Mouse (Mus musculus): ENCODE data around the gene Rab36. TPM values are rescaled to one million over a fixed set of nuclear protein-coding genes. Genes with fewer than 3 reads are reported as not detected.
A peak's percentile ranks its signal among the peaks of the same experiment; 100 is the strongest.
"Not testable (repeated sequence)": the region's sequence is repeated elsewhere in the genome, so short reads cannot be mapped to it uniquely, and the experiment has no call there.

Rab36 gene
- 10 to 100 TPM; 12.9 to 16.3 TPM for total RNA-seq (2021)
- 38.1 and 40.4 TPM in 2 replicates for polyA plus RNA-seq (2012; rRNA removed)
- long read RNA-seq, partial matches to known transcripts = 2 of 5 reads
- long read RNA-seq, other reads (novel, unspliced or antisense) = 1 of 5 reads

- DNase-seq = peak; percentile 98
These were observed at the start of gene Rab36 for GRCm38 (mm10) chr10:75036883-75037379. Gene Rab36 (plus strand): TSS chr10:75037058.

DNA sequence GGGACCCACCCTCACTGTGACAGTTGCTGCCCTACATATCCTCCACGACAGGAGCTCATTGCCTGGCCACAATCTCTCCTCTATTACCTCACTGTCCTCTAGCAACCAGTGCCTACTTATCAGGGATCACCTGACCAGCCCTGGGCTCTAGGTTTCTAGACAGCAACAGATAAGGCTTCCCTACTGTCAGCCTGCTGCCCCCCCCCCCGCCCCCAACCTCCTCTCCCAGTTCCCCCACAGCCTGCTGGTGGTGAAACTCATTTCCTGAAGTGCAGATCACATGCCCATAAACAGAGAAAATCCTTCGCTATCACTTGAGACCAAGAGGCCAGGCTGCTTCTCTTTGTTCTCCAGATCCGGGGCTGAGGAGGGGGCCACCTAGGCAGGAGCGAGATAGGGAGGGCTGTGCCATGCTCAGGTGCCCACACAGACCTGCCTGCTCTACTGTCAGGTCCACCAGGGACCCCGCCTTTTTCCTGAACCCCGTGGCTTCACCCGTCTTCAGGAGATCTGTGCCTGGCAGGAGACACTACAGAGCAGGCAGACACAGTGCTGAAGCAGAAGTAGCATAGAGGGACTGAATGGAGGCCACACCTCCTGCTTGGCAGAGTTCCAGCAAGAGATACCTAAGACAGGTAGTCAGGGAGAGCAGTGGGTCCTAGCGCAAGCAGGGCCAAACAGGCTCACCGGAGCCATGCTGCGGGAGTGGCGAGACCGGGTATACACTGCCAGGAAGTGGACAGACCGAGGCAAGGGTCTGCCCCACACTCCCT, 49.0 kb upstream of the Rab36 start:
- no peak for DNase-seq

GRCm38 (mm10) chr10:74989814-74990213, 47.0 kb upstream of the Rab36 start:
- no peak for DNase-seq

DNA sequence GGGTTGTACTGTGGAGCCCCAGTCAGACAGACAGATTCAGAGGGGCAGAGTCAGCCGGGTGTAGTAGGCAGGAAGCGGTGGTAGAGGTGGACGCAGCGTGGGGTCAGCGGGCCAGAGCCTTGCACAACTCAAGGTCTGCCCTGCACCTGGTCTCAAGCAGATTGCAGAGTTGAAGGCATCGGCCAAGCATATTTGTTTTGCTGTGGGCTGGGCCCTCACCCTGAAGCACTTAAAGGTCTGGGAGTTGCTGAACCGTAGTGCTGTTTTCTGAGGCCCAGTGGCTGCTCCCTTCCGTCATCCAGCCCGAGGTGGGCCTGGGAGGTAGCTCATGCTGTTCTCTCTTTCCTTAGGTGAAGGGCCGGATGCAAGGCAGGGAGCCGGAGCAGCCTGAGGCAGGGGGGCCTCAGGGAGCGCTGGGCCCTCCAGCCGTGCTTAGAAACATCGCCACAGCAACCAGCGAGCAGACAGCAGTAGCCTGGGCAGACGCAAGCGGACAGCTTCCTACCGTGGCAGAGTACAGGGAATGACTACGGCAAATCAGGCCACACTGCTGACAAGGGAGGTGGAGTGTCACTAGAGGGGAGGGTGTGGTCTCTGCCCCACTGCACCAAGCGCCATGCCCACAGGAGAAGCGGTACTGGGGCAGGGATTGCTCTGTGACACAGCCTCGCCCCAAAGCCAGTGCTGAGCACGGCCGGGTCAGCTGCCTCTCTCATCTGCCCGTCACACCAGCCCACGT, 46.1 kb upstream of the Rab36 start:
- DNase-seq = no peak

GRCm38 (mm10) chr10:74994863-74995262, 42.0 kb upstream of the Rab36 start:
- DNase-seq = no peak

DNA sequence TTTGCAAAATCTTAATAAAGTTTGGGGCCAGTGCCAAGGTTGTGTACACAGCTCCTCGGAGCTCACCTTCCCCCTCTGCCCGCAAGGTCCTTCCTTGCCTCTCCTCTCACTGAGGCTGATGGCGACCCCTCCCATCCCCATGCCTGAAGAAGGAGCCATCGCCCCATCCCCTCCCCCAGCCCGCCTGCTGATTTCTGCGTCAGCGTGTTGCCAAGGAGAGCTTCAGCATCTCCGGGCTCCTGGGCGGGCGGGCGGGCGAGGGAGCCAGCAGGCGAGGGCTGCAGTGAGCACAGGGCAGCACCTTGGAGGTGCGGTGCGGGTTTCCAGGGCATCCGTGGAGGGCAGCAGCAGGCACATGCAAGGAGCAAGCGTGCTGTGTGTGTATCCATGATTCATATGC, 41.5 kb upstream of the Rab36 start:
- DNase-seq = no peak

GRCm38 (mm10) chr10:75001391-75001790, 35.5 kb upstream of the Rab36 start:
- DNase-seq = no peak

GRCm38 (mm10) chr10:75004067-75004466, 32.8 kb upstream of the Rab36 start:
- no peak for DNase-seq

DNA sequence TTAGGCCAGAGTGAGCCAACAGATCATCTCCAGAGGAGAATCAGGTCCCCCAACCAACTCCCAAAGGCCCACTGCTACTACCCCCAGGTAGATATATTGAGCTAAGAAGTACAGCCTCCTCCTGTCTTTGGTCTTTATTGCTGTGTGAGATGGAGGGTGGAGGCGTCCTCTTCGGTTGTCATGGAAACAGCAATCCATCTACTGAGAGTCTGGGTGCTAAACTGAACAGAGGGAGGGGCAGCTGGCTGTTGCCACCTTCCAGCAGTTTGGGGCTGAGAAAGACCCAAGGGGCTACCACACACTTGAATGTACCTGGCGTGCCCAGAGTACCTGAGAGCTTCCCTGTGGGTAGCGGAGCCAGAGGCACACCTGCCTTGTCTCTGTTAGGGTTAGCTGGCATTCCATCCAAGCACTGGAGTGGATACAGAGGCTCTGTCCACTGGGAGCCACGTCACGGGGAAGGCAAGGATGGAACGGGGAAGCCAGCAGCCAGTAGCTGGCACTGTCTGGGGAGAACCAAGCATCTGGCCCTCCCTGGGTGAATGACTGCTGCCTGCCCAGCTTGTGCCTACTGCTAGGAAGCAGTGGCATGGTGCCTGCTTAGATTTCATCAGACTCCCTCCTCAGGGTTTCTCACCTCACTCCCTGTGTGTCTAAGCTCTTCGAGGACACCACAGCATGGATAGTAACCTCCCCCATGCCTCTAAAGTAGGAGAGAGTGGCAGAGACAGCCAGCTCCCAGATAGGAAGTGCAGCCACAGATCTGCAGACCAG, 29.8 kb upstream of the Rab36 start:
- no peak for DNase-seq

GRCm38 (mm10) chr10:75010704-75011103, 26.2 kb upstream of the Rab36 start:
- no peak for DNase-seq

DNA sequence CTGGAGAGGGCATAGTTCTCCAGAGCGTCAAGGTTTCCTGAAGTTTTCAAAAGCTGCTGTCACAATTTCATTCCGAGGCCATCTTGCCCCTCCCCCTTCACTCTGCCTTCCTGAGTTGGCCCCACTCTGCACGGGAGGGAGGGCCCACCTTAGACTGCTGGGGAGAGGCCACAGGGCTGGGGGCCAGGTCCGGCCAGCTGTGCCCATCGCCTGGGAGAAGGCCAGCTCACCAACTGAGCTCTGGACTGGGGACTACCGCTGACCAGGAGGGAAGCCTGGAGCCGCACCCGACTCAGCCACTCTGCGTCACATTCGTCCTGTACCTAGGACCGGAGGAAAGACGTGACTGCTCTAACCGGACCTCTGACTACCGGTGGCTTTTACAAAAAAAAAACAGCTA, 21.4 kb upstream of the Rab36 start:
- DNase-seq = no peak

DNA sequence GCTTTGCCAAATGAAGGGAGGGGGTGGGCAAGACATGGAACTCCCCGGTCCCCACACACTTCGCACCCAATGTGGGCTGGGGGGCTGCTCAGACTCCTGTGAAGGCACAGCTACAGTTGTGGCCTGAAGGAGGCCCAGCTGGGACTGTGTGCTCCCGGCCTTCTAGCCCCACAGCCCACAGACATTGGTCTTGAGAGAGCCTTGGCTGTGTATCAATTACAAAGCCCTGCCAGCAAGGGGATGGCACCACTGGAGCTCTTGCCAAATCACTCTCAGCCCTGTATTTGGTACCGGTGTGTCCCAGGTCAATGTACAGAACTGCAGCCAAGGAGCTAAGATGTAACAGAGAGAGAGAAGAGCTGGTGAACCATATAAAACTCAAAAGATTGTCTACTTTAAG, 20.4 kb upstream of the Rab36 start:
- DNase-seq = no peak

DNA sequence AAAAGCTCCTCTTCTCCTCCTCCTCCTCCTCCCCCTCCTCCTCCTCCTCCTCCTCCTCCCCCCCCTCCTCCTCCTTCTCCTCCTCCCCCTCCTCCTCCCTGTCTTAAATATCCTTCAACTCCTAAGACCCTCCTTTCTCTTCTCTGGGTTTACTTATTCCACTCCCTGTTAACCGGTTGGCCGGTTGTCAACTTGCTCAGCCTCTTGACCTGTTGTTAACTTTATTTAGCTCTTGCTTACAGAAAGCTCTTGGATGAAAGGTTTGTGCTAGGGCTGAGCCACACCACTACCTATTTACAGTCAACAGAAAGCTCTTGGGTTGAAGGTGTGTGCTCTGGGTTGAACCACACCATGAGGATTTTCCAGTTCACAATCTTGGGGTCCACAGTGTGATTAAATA, 16.6 kb upstream of the Rab36 start:
- DNase-seq = no peak

GRCm38 (mm10) chr10:75021138-75021537, 15.7 kb upstream of the Rab36 start:
- DNase-seq = peak; percentile 81

DNA sequence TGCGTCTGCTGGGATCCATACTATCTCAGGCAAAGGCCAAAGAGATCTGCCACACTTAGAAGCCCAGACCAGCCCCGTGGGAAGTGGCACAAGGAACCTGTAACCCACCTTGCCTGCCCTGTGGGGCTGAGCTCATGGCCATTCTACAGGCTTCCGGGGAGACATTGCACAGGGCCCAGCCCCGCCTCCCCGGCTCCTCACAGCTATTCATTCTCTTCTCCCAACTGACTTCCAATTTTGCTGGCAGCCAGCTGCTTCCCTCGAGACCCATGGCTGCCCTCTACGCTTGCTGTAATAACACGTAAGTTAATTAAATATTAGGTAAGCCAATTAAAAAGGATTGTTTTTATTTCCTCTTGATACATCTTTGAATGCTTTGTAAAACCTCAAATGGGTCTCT, 10.4 kb upstream of the Rab36 start:
- no peak for DNase-seq

DNA sequence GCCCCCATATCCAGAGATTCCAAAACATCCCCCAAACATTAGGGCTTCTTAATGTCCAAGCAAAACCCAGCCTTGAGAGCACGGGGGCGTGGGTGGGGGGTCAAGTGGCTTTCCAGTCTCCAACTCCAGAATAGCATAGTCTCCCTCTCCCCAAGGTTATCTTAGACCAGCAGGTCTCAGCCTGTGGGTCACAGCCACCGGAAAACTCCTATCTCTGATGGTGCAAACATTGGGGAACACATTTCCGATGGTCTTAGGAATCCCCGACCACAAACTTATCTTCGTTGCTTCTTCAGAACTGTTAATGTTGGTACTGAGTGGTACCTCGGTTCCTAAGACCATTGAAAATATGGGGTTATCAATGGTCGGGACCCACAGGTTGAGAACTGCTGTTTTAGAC, 8.1 kb upstream of the Rab36 start:
- DNase-seq = no peak

- no peak for DNase-seq
These were observed 7.2 kb upstream of the Rab36 start for GRCm38 (mm10) chr10:75029677-75030076.

GRCm38 (mm10) chr10:75030234-75030633, 6.6 kb upstream of the Rab36 start:
- DNase-seq = peak; percentile 50

DNA sequence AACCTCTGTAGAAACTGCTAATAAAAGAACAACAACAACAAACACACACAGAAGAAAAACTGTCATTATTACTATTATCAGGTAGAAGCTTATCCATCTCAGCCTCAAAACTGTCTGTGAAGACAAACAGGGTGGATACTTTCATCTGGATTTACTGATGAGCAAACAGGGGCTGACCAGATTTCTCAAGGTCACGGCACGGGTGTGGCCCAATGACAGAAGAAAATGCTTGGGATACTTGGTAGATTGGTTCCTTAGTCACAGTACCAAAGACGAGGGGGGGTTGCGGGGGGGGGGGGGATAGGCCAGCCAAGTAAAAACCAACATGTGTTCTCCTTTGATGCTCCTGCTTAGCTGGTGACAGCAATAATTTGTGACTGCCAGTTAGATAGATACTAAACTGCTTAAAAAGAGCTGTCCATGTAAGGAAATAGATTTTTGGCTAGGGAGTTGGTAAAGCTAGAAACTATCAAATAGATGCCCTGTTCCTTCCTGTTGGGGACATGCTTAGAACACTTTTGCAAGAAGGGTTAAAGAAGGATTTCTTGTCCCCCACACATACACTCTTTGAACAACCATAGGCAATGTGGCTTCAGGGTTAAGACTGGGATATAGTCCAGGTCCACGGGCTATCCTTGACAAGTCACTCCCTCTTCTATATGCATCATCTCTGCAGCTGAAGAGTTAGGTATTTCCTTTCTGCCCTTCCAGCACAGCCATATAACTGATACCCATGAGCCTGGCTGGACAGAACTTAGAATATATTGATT, 5.3 kb upstream of the Rab36 start:
- DNase-seq = peak; percentile 63

- peak; percentile 94 for DNase-seq
These were observed 4.5 kb upstream of the Rab36 start, which contains the start of gene Rsph14 for GRCm38 (mm10) chr10:75032395-75032794. Gene Rsph14 (minus strand): TSS chr10:75032586.

DNA sequence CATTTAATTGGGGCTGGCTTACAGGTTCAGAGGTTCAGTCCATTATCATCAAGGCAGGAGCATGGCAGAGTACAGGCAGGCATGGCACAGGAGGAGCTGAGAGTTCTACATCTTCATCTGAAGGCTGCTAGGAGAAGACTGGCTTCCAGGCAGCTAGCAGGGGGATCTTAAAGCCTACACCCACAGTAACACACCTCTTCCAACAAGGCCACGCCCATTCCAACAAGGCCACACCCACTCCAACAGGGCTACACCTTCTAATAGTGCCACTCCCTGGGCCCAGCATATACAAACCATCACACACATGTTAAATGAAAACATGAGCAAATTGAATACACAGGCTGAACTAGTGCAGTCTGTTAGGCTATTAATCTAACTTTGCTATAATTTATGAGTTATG, 5.2 kb downstream of the Rab36 start:
- DNase-seq = not testable (repeated sequence)
